Mouse (Mus musculus): ENCODE measurements around the gene Hps4.
"Not testable (repeated sequence)": the region's sequence is repeated elsewhere in the genome, so short reads cannot be mapped to it uniquely, and the experiment has no call there.

The Hps4 gene

GRCm38 (mm10) chr5:112402437-112402836, 59.6 kb downstream of the Hps4 start:
- DNase-seq (ENCODE audit: low spot score in 2 of 2), result no peak

GRCm38 (mm10) chr5:112406017-112406416, 63.1 kb downstream of the Hps4 start:
- no peak for DNase-seq (ENCODE audit: low spot score in 2 of 2)

DNA sequence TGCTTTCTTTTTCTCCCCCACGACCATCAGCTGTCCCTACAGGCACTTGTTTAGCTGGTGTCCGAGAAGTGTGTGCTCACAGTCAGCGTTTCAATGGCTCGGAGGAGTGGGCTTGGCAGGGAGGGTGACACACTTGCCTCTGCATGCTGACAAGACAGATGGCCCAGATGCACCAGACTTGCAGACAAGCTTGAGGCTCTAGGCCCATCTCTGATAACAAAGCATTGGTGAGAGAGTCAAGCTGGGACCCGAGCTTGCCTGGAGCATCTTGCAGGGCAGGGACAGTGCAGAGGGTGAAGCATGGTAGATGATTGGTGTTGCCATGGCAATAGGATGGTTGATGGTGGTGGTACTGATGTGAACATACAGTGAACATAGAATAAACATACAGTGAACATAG, 66.4 kb downstream of the Hps4 start:
- DNase-seq (ENCODE audit: low spot score in 2 of 2), result no peak

DNA sequence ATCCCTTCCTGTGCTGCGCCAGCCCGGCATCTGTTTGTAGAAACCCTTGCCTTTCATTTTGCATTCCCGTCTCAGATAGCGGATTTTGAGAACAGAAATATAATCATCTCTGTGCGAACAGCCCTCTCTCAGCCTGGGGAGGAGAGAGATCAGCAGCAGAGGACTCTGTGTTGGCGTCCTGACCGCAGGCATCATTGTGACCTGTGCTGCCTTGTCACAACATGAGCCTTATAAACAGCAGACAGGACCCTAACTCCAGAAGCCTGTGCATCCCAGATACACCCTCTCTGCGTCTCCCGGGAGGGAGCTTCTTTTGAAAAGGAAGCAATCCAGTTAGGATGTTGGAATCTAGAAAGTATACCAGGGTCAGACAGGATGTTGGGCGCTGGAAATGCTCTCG, 68.2 kb downstream of the Hps4 start:
- no peak for DNase-seq (ENCODE audit: low spot score in 2 of 2)

DNA sequence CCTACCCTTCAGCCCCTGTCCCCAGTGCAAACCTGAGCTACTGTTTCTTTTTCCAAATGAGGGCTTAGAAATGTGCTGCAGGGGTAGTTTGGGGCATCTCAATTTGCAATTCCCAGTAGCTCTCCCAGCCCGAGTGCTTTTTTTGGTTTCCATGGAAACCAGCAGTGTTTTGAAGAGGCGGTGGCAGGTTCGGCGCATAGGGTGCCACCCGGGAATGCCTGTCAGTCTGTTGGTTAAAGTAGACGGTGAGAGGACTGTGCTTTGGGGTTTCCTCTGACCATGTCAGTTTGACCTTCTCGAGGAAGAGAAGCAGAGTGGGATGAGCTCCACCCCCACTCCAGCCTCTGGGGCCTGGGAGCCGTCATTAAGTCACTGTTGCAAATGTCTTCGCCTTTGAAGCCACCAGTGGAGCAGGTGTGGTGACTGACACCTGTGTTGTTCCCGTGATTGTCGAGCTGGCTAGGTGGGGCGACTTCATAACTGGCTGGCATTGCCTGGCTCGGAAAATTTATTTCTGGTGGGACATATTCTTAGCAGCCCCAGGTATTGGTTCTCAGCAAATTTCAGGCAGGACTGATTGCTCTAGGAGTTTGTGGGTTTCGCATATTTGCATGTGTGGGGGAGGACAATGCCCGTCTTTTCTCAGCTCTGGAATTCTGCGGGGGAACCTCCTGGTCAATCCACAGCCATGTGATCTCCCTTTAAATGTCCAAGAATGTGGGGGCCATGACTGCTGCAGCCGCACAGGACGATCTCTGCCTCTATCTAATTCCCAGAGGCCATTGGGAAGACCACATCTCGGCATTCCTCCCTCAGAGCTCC, 68.8 kb downstream of the Hps4 start:
- DNase-seq (ENCODE audit: low spot score in 2 of 2), result no peak

- DNase-seq (ENCODE audit: low spot score in 2 of 2), result not testable (repeated sequence)
Measured at GRCm38 (mm10) chr5:112412781-112413180, 69.9 kb downstream of the Hps4 start.

- DNase-seq (ENCODE audit: low spot score in 2 of 2), result no peak
Measured at GRCm38 (mm10) chr5:112416673-112417072, 73.8 kb downstream of the Hps4 start.

DNA sequence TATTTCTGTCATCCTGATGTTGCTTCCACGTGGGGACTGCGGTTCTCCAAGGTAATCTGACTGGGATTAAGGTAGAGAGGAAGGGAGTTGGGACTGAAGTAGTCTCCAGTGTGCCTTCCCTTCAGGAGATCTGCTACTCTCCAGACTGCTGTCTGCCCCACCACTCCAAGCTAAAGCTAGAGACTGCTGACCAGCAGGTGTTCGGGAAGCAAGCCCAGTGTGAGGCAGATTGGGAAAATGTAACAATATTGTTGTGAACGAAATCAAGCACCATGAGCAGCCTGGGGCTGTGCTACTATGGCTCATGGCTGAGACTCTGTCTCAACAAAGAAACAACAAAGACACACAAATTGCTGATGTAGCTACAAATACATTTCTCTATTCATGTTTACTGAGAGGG, 75.1 kb downstream of the Hps4 start:
- no peak for DNase-seq (ENCODE audit: low spot score in 2 of 2)

GRCm38 (mm10) chr5:112419535-112419934, 76.7 kb downstream of the Hps4 start:
- DNase-seq (ENCODE audit: low spot score in 2 of 2), result no peak

GRCm38 (mm10) chr5:112426635-112427034, 83.8 kb downstream of the Hps4 start:
- DNase-seq (ENCODE audit: low spot score in 2 of 2), result no peak

DNA sequence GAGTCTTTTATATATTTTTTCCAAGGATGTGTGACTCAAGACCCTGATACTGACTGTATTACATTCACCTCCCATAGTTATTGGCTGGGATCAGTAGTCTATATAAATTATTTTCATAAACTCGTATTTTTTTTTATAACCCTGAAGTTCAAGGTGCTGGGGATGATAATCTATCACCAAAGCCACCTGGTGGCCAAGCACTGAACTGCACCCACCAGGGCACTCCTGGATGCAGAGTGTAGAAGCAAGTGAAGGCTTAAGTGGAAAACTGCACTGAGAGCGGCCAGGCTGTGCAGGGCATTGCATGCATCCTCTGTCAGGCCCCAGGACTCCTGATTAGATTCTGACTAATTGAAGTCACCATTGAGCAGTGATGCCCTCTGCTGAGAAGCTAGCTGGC, 84.4 kb downstream of the Hps4 start:
- peak; percentile 48 to 82 for DNase-seq (ENCODE audit: low spot score in 2 of 2)

Data from spleen, postnatal 10 days (tissue).